Mouse (Mus musculus): ENCODE measurements at regions not wholly inside any gene's neighbourhood (a gene's known extent, or its start where the extent isn't known, plus 50 kb on each side); places are given as distances from the start of the nearest gene placed in this dataset.

- no peaks in the 10 kb centered on the region for H3K36me3 ChIP-seq (ENCODE audit: control insufficient read depth, insufficient read depth, low read length)
- H3K27me3 ChIP-seq (replicated peaks; ENCODE audit: control insufficient read depth, insufficient read depth, low read length), result no peaks in the 10 kb centered on the region
- 89% methylated on average over 6 of the region's 6 CpGs for WGBS
- DNase-seq (ENCODE audit: low spot score) (no peak), ATAC-seq (replicated peaks; ENCODE audit: low FRiP score) (no peak)
- no peak overlapping the region for H3K27ac ChIP-seq (ENCODE audit: low read depth, low read length)
- H3K9ac ChIP-seq (ENCODE audit: low read depth, low read length), result no peak overlapping the region
- no peaks in the 10 kb centered on the region for H3K9me3 ChIP-seq (ENCODE audit: control insufficient read depth, low read length)
- no peak overlapping the region for H3K4me3 ChIP-seq (ENCODE audit: low read depth, low read length)
- H3K4me2 ChIP-seq, result no peak overlapping the region
- H3K4me1 ChIP-seq (replicated peaks; ENCODE audit: control insufficient read depth, insufficient read depth, low read length), result no peaks in the 10 kb centered on the region
Measured at GRCm38 (mm10) chr16:52861263-52861662, 407.4 kb upstream of the Alcam start.

GRCm38 (mm10) chr16:52858441-52859209, 404.8 kb upstream of the Alcam start:
- no peak overlapping the region for H3K27ac ChIP-seq (ENCODE audit: low read depth, low read length)
- no peak overlapping the region for H3K9ac ChIP-seq (ENCODE audit: low read depth, low read length)
- H3K36me3 ChIP-seq (ENCODE audit: control insufficient read depth, insufficient read depth, low read length), result no peaks in the 10 kb centered on the region
- ATAC-seq (replicated peaks; ENCODE audit: low FRiP score), result no peak
- H3K4me2 ChIP-seq, result no peak overlapping the region
- H3K4me3 ChIP-seq (ENCODE audit: low read depth, low read length), result no peak overlapping the region
- no peaks in the 10 kb centered on the region for H3K27me3 ChIP-seq (replicated peaks; ENCODE audit: control insufficient read depth, insufficient read depth, low read length)
- H3K4me1 ChIP-seq (replicated peaks; ENCODE audit: control insufficient read depth, insufficient read depth, low read length), result no peaks in the 10 kb centered on the region
- WGBS, result 71% methylated on average over 8 of the region's 8 CpGs
- H3K9me3 ChIP-seq (ENCODE audit: control insufficient read depth, low read length), result no peaks in the 10 kb centered on the region
- no peak for DNase-seq (ENCODE audit: low spot score)

- ATAC-seq (replicated peaks; ENCODE audit: low FRiP score) (no peak), DNase-seq (ENCODE audit: low spot score) (no peak)
- H3K4me1 ChIP-seq (replicated peaks; ENCODE audit: control insufficient read depth, insufficient read depth, low read length), result no peaks in the 10 kb centered on the region
- no peak overlapping the region for H3K4me2 ChIP-seq
- H3K27ac ChIP-seq (ENCODE audit: low read depth, low read length), result no peak overlapping the region
- H3K9me3 ChIP-seq (ENCODE audit: control insufficient read depth, low read length), result no peaks in the 10 kb centered on the region
- 83% methylated on average over 2 of the region's 2 CpGs for WGBS
- H3K9ac ChIP-seq (ENCODE audit: low read depth, low read length), result no peak overlapping the region
- H3K27me3 ChIP-seq (replicated peaks; ENCODE audit: control insufficient read depth, insufficient read depth, low read length), result no peaks in the 10 kb centered on the region
- H3K4me3 ChIP-seq (ENCODE audit: low read depth, low read length), result no peak overlapping the region
- no peaks in the 10 kb centered on the region for H3K36me3 ChIP-seq (ENCODE audit: control insufficient read depth, insufficient read depth, low read length)
Measured at GRCm38 (mm10) chr16:52851129-52851528, 397.3 kb upstream of the Alcam start.

GRCm38 (mm10) chr16:52818976-52819375, 365.1 kb upstream of the Alcam start:
- Histone ChIP-seq H3K27ac (ENCODE audit: low read depth, low read length) (no peak overlapping the region), H3K27me3 (replicated peaks; ENCODE audit: control insufficient read depth, insufficient read depth, low read length) (no peaks in the 10 kb centered on the region), H3K36me3 (ENCODE audit: control insufficient read depth, insufficient read depth, low read length) (no peaks in the 10 kb centered on the region), H3K9ac (ENCODE audit: low read depth, low read length) (no peak overlapping the region), H3K4me3 (ENCODE audit: low read depth, low read length) (no peak overlapping the region), H3K4me1 (replicated peaks; ENCODE audit: control insufficient read depth, insufficient read depth, low read length) (no peaks in the 10 kb centered on the region), H3K9me3 (ENCODE audit: control insufficient read depth, low read length) (no peaks in the 10 kb centered on the region), H3K4me2 (no peak overlapping the region)
- ATAC-seq (replicated peaks; ENCODE audit: low FRiP score) (no peak), DNase-seq (ENCODE audit: low spot score) (no peak)
- WGBS, result 62% methylated on average over 1 of the region's 1 CpGs

- Histone ChIP-seq H3K4me2 (no peak overlapping the region), H3K27me3 (replicated peaks; ENCODE audit: control insufficient read depth, insufficient read depth, low read length) (no peaks in the 10 kb centered on the region), H3K27ac (ENCODE audit: low read depth, low read length) (no peak overlapping the region), H3K9ac (ENCODE audit: low read depth, low read length) (no peak overlapping the region), H3K4me1 (replicated peaks; ENCODE audit: control insufficient read depth, insufficient read depth, low read length) (no peaks in the 10 kb centered on the region), H3K9me3 (ENCODE audit: control insufficient read depth, low read length) (no peaks in the 10 kb centered on the region), H3K4me3 (ENCODE audit: low read depth, low read length) (no peak overlapping the region), H3K36me3 (ENCODE audit: control insufficient read depth, insufficient read depth, low read length) (no peaks in the 10 kb centered on the region)
- no peak for ATAC-seq (replicated peaks; ENCODE audit: low FRiP score)
- 74% methylated on average over 3 of the region's 3 CpGs for WGBS
- no peak for DNase-seq (ENCODE audit: low spot score)
Measured at GRCm38 (mm10) chr16:52811219-52811618, 357.3 kb upstream of the Alcam start.

- Histone ChIP-seq H3K9ac (ENCODE audit: low read depth, low read length) (no peak overlapping the region), H3K4me1 (replicated peaks; ENCODE audit: control insufficient read depth, insufficient read depth, low read length) (no peaks in the 10 kb centered on the region), H3K4me2 (no peak overlapping the region), H3K27me3 (replicated peaks; ENCODE audit: control insufficient read depth, insufficient read depth, low read length) (no peaks in the 10 kb centered on the region), H3K9me3 (ENCODE audit: control insufficient read depth, low read length) (no peaks in the 10 kb centered on the region), H3K27ac (ENCODE audit: low read depth, low read length) (no peak overlapping the region), H3K4me3 (ENCODE audit: low read depth, low read length) (no peak overlapping the region), H3K36me3 (ENCODE audit: control insufficient read depth, insufficient read depth, low read length) (no peaks in the 10 kb centered on the region)
- ATAC-seq (replicated peaks; ENCODE audit: low FRiP score) (no peak), DNase-seq (ENCODE audit: low spot score) (no peak)
Measured at GRCm38 (mm10) chr16:52804365-52804764, 350.5 kb upstream of the Alcam start.

GRCm38 (mm10) chr16:52799715-52800392, 346.0 kb upstream of the Alcam start:
- 60% methylated on average over 4 of the region's 4 CpGs for WGBS
- H3K27me3 ChIP-seq (replicated peaks; ENCODE audit: control insufficient read depth, insufficient read depth, low read length), result no peaks in the 10 kb centered on the region
- no peaks in the 10 kb centered on the region for H3K36me3 ChIP-seq (ENCODE audit: control insufficient read depth, insufficient read depth, low read length)
- no peak for ATAC-seq (replicated peaks; ENCODE audit: low FRiP score)
- no peak overlapping the region for H3K4me2 ChIP-seq
- H3K9me3 ChIP-seq (ENCODE audit: control insufficient read depth, low read length), result no peaks in the 10 kb centered on the region
- H3K4me3 ChIP-seq (ENCODE audit: low read depth, low read length), result no peak overlapping the region
- H3K9ac ChIP-seq (ENCODE audit: low read depth, low read length), result no peak overlapping the region
- H3K27ac ChIP-seq (ENCODE audit: low read depth, low read length), result no peak overlapping the region
- no peak for DNase-seq (ENCODE audit: low spot score)
- no peaks in the 10 kb centered on the region for H3K4me1 ChIP-seq (replicated peaks; ENCODE audit: control insufficient read depth, insufficient read depth, low read length)

GRCm38 (mm10) chr16:52795184-52795583, 341.3 kb upstream of the Alcam start:
- Histone ChIP-seq H3K27ac (ENCODE audit: low read depth, low read length) (no peak overlapping the region), H3K4me3 (ENCODE audit: low read depth, low read length) (no peak overlapping the region), H3K4me1 (replicated peaks; ENCODE audit: control insufficient read depth, insufficient read depth, low read length) (no peaks in the 10 kb centered on the region), H3K9me3 (ENCODE audit: control insufficient read depth, low read length) (no peaks in the 10 kb centered on the region), H3K27me3 (replicated peaks; ENCODE audit: control insufficient read depth, insufficient read depth, low read length) (no peaks in the 10 kb centered on the region), H3K36me3 (ENCODE audit: control insufficient read depth, insufficient read depth, low read length) (no peaks in the 10 kb centered on the region), H3K9ac (ENCODE audit: low read depth, low read length) (no peak overlapping the region), H3K4me2 (no peak overlapping the region)
- DNase-seq (ENCODE audit: low spot score) (no peak), ATAC-seq (replicated peaks; ENCODE audit: low FRiP score) (no peak)
- 80% methylated on average over 1 of the region's 1 CpGs for WGBS

GRCm38 (mm10) chr16:52789946-52790345, 336.1 kb upstream of the Alcam start:
- no peaks in the 10 kb centered on the region for H3K9me3 ChIP-seq (ENCODE audit: control insufficient read depth, low read length)
- no peak overlapping the region for H3K4me2 ChIP-seq
- H3K4me1 ChIP-seq (replicated peaks; ENCODE audit: control insufficient read depth, insufficient read depth, low read length), result no peaks in the 10 kb centered on the region
- no peak overlapping the region for H3K4me3 ChIP-seq (ENCODE audit: low read depth, low read length)
- no peak overlapping the region for H3K27ac ChIP-seq (ENCODE audit: low read depth, low read length)
- ATAC-seq (replicated peaks; ENCODE audit: low FRiP score), result no peak
- H3K27me3 ChIP-seq (replicated peaks; ENCODE audit: control insufficient read depth, insufficient read depth, low read length), result no peaks in the 10 kb centered on the region
- H3K36me3 ChIP-seq (ENCODE audit: control insufficient read depth, insufficient read depth, low read length), result no peaks in the 10 kb centered on the region
- 51% methylated on average over 1 of the region's 1 CpGs for WGBS
- H3K9ac ChIP-seq (ENCODE audit: low read depth, low read length), result no peak overlapping the region
- no peak for DNase-seq (ENCODE audit: low spot score)

Measured in liver, embryonic 11.5 days (tissue).